Mouse (Mus musculus) liver, embryonic 14.5 days (tissue): Measurements from ENCODE around the gene Zfp512b.

Source experiments
- CTCF ChIP-seq: IDR thresholded peaks from 2 replicates; pipeline ENCODE4 v1.5.1; 2016; ENCODE audit warnings: antibody characterized with exemption, low read depth, control low read depth
- EP300 ChIP-seq: IDR thresholded peaks from 2 replicates; pipeline ENCODE4 v1.6.1; 2016; ENCODE audit warnings: antibody characterized with exemption, low read depth

DNA sequence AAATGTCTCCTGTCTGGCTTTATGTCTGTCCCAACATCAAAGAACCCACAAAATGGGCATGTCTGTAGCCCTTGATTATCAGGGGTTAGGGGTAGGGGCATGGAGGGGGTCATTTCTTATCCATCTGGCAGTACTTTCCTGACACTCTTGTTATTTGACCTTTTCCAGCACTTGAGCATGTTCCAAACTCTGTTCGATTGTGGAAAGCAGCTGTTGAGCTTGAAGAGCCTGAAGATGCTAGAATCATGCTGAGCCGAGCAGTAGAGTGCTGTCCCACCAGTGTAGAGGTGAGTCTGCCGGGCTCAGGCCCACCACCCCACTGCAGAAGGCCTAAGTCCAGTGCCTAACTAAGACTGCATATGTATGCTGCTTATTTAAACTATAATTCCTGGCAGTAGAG is 43.3 kb upstream of the Zfp512b start:
- no peak for TF ChIP-seq CTCF
- TF ChIP-seq EP300: no peak
